Mouse (Mus musculus): Measurements from ENCODE around the gene St6galnac5.

- no peak for TF ChIP-seq POLR2A (IDR thresholded peaks at IDR 0.05; ENCODE audit: insufficient read length, low read depth)
- no peak for TF ChIP-seq POLR2AphosphoS2 (IDR thresholded peaks at IDR 0.05; ENCODE audit: insufficient read length, low read depth)
- TF ChIP-seq MYOG (IDR thresholded peaks at IDR 0.05; ENCODE audit: control insufficient read depth in 1 of 3, insufficient read depth in 1 of 3, insufficient read length in 2 of 3, low read depth in 2 of 3), result no peak
- no peak for TF ChIP-seq USF1 (IDR thresholded peaks at IDR 0.05; ENCODE audit: low read depth)
Observed at GRCm38 (mm10) chr3:152905026-152905425, 77.0 kb downstream of the St6galnac5 start.

Data from myocyte (in vitro differentiated cells).